Mouse (Mus musculus): ENCODE data around the gene Phf21b.

The Phf21b gene

GRCm38 (mm10) chr15:84844831-84845230, 11.0 kb downstream of the Phf21b start:
- DNase-seq (ENCODE audit: low spot score) = no peak

- no peak for DNase-seq (ENCODE audit: low spot score)
Observed at GRCm38 (mm10) chr15:84843034-84843433, 12.8 kb downstream of the Phf21b start.

GRCm38 (mm10) chr15:84841925-84842821, 13.7 kb downstream of the Phf21b start:
- DNase-seq (ENCODE audit: low spot score) = no peak

- DNase-seq (ENCODE audit: low spot score) = no peak
Observed at GRCm38 (mm10) chr15:84840560-84840959, 15.3 kb downstream of the Phf21b start.

GRCm38 (mm10) chr15:84839521-84839920, 16.3 kb downstream of the Phf21b start:
- DNase-seq (ENCODE audit: low spot score) = no peak

DNA sequence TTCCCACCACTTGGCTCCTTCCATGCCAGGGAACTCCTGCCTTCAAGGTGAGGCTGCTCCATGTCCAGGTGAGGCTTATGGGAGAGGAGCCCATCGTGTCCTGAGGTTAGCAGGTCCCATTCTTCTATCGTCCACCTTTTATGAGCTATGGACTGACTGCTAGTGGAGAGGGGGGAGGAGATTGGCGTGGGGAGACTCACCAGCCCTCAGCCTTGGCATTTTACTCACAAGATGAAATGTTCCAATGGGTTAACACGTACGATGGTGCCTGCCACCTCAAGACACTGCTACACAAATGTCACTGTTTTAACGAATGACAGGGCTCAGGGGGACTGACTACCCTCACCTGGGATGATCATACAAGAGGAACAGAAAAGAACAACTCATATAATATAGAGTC, 18.0 kb downstream of the Phf21b start:
- DNase-seq (ENCODE audit: low spot score) = no peak

DNA sequence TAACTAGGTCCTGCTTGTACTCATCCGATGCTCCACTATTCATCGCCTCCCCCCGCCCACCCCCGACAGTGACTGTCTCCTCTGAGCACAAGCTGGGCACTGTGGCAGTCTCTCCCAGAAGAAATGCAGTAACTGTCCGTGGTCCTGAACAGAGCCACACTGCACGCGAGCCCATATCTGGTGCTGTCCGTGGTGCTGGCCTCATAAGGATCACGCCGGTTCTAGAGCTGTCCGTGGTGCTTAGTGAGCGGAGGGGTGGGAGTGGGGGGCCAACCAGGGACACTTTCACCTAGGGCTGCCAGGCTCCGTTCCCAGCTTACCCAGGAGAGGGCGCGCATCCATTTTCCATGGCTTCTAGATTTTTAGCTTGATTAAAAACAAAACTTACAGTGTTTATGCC, 26.4 kb downstream of the Phf21b start:
- peak; percentile 93 for DNase-seq (ENCODE audit: low spot score)

- no peak for DNase-seq (ENCODE audit: low spot score)
Observed at GRCm38 (mm10) chr15:84828603-84829002, 27.2 kb downstream of the Phf21b start.

DNA sequence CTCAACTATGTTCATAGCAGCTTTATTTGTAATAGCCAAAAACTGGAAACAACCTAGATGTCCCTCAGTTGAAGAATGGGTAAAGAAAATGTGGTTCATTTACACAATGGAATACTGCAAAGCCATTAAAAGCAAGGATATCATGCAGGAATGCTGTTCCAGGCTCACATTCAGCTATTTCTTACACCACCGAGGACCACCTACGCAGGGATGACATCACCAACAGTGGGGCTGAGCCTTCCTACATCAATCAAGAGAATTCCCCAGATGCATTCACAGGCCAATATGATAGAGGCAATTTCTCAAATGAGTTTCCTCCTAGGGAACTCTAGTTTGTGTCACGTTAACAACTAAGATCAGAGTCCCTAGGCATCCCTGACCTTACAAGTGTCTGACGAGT, 32.8 kb downstream of the Phf21b start:
- no peak for DNase-seq (ENCODE audit: low spot score)

DNA sequence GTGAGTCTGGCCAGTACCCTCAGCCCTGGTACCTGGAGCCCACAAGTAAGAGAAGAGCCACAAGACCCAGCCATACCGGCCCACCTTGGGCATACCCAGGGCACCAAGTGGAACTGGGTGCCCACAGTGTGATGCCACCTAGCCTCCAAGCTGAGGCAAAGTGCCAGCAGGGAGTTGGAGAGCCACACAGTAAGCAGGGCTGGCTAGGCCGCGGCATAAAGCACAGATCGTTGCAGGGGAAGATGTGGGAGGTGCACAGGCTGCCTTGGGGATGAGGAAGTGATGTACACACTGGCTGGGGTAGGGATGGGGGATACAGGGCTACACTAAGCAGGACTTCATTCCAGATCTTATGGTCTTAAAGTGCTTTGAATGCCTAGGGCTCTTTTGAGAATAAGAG, 35.0 kb downstream of the Phf21b start:
- DNase-seq (ENCODE audit: low spot score) = no peak

DNA sequence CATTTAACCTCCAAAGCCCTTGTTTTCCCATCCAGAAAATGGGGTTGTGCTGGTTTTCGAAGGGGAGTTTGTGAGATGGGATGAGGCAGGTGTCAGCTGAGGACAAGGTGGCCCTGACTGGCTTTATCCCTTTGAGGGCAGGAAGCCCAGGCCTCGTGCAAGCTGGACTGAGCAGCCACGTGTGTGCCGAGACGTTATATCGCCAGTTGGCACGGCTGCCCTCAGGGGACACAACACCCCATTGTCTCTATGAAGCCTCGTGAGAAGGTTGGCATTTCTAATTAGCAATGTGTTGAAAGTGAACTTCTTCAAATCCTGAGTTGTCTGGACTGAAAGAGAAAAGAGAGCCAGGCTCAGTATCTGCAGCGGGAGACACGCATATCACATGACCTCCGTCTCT, 37.6 kb downstream of the Phf21b start:
- no peak for DNase-seq (ENCODE audit: low spot score)

GRCm38 (mm10) chr15:84817589-84817988, 38.3 kb downstream of the Phf21b start:
- DNase-seq (ENCODE audit: low spot score) = no peak

- DNase-seq (ENCODE audit: low spot score) = no peak
Observed at GRCm38 (mm10) chr15:84815171-84815570, 40.7 kb downstream of the Phf21b start.

DNA sequence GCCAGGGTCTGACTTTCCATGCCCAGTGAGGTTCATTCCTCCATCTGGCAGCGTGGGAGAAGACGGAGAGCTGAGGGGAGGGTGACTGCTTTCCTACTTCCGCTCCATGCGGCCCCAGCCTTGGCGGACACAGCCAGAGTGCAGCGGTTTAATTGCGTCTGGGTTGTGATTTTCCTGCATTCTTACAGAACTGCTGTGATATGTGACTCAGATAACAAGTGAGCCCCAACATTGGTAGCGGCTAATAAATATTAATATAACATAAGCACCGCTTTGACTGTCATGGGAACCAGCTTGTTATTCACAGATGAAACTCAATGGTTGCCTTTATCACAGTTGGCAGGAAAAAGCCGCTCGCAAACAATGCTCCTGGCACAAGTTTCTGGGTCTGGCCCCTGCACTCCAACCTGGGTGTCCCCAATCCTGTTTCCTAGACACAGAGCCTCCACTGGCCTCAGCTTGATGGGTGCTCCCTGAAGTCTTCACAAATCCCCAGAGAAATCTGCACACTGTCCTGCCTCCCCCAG, 43.0 kb downstream of the Phf21b start:
- no peak for DNase-seq (ENCODE audit: low spot score)

- DNase-seq (ENCODE audit: low spot score) = no peak
Observed at GRCm38 (mm10) chr15:84811126-84811525, 44.7 kb downstream of the Phf21b start.

- no peak for DNase-seq (ENCODE audit: low spot score)
Observed at GRCm38 (mm10) chr15:84809275-84809952, 46.4 kb downstream of the Phf21b start.

DNA sequence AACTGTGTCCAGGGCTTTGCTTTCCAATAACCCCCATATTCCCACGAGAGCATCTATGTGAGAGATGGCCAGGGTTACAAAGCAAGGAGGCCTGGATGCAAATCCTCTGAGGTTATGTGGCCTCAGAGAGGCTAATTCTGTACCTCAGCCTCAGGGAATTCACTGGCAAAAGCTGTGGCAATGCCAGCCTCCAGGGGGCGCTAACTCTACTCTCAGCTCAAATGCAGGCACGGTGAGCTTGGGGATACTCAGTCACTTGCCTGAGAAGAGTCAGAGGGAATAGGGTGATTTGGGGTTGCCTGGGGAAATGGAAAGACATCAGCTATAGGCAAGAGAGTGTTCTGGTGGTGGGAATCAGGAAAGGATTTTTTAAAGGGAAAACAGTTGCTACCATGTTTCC, 52.2 kb downstream of the Phf21b start:
- DNase-seq (ENCODE audit: low spot score) = peak; percentile 49

DNA sequence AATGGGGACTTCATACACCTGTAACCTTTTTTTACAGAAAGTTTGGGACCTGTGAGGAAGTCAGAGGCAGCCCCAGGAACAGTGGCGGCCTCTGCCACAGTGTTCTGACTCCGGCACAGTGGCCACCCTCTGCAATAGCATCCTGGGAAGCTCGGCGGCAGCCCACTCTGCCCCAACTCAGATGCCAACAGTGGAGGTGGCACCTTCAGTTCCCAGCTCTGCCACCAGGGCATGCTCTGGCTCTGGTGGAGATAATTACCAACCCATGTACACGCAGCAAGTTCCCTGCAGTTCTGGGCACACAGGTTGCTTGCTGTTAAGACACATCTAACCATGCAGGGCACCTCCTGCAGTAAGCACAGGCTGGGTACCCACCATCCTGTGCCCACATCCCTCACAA, 55.7 kb downstream of the Phf21b start:
- DNase-seq (ENCODE audit: low spot score) = no peak

DNA sequence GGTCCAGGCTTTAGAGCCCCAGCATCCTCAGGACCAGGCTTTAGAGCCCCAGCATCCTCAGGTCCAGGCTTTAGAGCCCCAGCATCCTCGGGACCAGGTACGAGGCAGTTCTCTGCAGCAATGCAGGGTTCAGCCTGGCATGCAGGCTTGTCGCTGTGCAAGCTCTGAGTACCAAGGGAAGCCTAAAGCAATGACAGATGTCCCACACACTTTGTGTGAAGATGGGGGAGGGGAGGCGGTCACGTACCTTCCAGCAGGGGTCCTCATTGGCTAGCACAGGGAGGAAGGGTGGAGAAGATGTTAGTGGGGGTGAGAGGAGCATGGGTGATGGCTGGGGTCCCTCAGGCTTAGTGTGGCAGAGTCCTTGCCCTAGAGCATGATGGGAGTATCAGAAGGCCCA, 62.2 kb downstream of the Phf21b start:
- no peak for DNase-seq (ENCODE audit: low spot score)

- DNase-seq (ENCODE audit: low spot score) = no peak
Observed at GRCm38 (mm10) chr15:84787161-84787560, 68.7 kb downstream of the Phf21b start.

GRCm38 (mm10) chr15:84784812-84785211, 71.0 kb downstream of the Phf21b start:
- no peak for DNase-seq (ENCODE audit: low spot score)

GRCm38 (mm10) chr15:84778587-84778986, 77.3 kb downstream of the Phf21b start:
- no peak for DNase-seq (ENCODE audit: low spot score)

Data from ovary, postnatal 14 days (tissue).